Mouse (Mus musculus) cortical plate, adult 2 months (tissue): ENCODE measurements around the gene Ssr2.
"Not testable (repeated sequence)": the region's sequence is repeated elsewhere in the genome, so short reads cannot be mapped to it uniquely, and the experiment has no call there.

Experiments used
- CTCF ChIP-seq: fragments of 200-500 bp; IDR thresholded peaks from 2 replicates; pipeline ENCODE4 v1.5.1; 2011; ENCODE audit warnings: mild to moderate bottlenecking, control low read depth, low read length; ENCODE audit not compliant: insufficient read depth; ENCODE audit errors: extremely low read depth
- POLR2A ChIP-seq: fragments of 200-500 bp; IDR thresholded peaks from 2 replicates; pipeline ENCODE4 v1.6.1; 2011; ENCODE audit warnings: mild to moderate bottlenecking, low read length, control low read depth; ENCODE audit not compliant: insufficient read depth; ENCODE audit errors: extremely low read depth

DNA sequence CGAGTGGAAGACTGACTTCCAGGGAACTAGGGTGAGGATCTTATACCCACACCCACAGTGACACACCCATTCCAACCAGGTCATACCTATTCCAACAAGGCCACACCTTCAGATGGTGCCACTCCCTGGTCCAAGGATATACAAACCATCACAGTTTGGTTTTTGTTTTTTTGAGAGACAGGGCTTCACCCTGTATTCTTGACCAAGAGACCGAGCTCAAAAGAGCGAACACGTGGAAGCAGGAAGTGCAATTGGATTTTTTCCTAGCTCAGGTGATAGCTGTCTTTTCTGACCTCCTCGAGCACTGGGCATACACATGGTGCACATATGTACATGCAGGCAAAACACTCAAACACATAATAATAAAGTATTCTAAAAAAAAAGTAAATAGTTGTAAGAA, 2.2 kb downstream of the Ssr2 start:
- not testable (repeated sequence) for TF ChIP-seq POLR2A, CTCF
